Mouse (Mus musculus) neural tube, embryonic 15.5 days (tissue): ENCODE results near the gene Krcc1. TPM values are rescaled to one million over a fixed set of nuclear protein-coding genes. Genes with fewer than 3 reads are reported as not detected.

Experiments
- microRNA-seq: library from miRNA; unstranded; fragments of <30 nt; microRNA quantifications from one replicate; pipeline ENCODE4, GENCODE M21; 2017
- polyA plus RNA-seq: library from polyadenylated mRNA; unstranded; fragments of >200 nt; fragmentation: Nextera tagmentation; extraction: Ambion mirVana; gene quantifications from 2 replicates; pipeline ENCODE4 v1.2.1, GENCODE M21; 2015

Gene Krcc1
- polyA plus RNA-seq, 1 experiment from 2014 or later: 17.2 TPM

Small RNA genes lying within 50 kb of the gene (microRNA-seq; reads per million reads assigned to microRNA genes)
- 9.5 reads per million, percentile 24 among the genes with 10 or more reads in this experiment for gene Mir8112

Other genes starting within 250 kb of the Krcc1 start
- 4.7 and 8.0 TPM in 2 replicates for gene Thnsl2, start 127.2 kb upstream of the Krcc1 start, polyA plus RNA-seq
- gene Fabp1, start 71.8 kb upstream of the Krcc1 start, polyA plus RNA-seq: 5.9 TPM in 1 of 2 replicates, not detected in the other
- gene Smyd1, start 50.6 kb downstream of the Krcc1 start, polyA plus RNA-seq: 0.80 and 1.4 TPM in 2 replicates
- gene Cd8b1, start 51.1 kb downstream of the Krcc1 start, polyA plus RNA-seq: 1.9 TPM in 1 of 2 replicates, not detected in the other
- gene Cd8a, start 101.8 kb downstream of the Krcc1 start, polyA plus RNA-seq: 0.79 TPM in 1 of 2 replicates, not detected in the other
- 8.7 and 10.8 TPM in 2 replicates for gene Rmnd5a, start 169.0 kb downstream of the Krcc1 start, polyA plus RNA-seq
- gene Rnf103, start 222.2 kb downstream of the Krcc1 start, polyA plus RNA-seq: 23.0 and 23.9 TPM in 2 replicates